ENCODE assay signal across 22 mouse cellular contexts in genomic region chr17:56708692-56709091, GRCm38 (mm10). TPM values are rescaled to one million over a fixed set of nuclear protein-coding genes. Genes with fewer than 3 reads are reported as not detected.
DNase-seq lines count a peak whose midpoint lies in the region; ATAC-seq and TF ChIP-seq lines count a peak whose summit lies in the region.
"Had no signal": no experiment of that assay in that cellular context is flagged by ENCODE, and none has a peak within 500 bp of the region (broad histone marks: within the 10 kb centered on the region; RNA-seq: fewer than 3 reads in every experiment).

No protein-coding gene starts in this region.

- H3K4me2 ChIP-seq in hindbrain, embryonic 14.5 days (replicated peaks): no peak overlapping the region
- H3K4me2 ChIP-seq in midbrain, postnatal 0 days (ENCODE audit: low read depth, low read length, poor library complexity, severe bottlenecking): no peak overlapping the region
- no peak overlapping the region for H3K4me2 ChIP-seq in midbrain, embryonic 15.5 days
- no peak overlapping the region for H3K4me2 ChIP-seq in neural tube, embryonic 15.5 days
- H3K4me2 ChIP-seq: embryonic facial prominence, embryonic 15.5 days; forebrain, embryonic 15.5 days; heart, embryonic 13.5 days; hindbrain, embryonic 15.5 days had no signal

- H3K4me3 ChIP-seq in hindbrain, embryonic 14.5 days (replicated peaks; ENCODE audit: low read length): no peak overlapping the region
- H3K4me3 ChIP-seq in hindbrain, embryonic 10.5 days: no peak overlapping the region
- no peak overlapping the region for H3K4me3 ChIP-seq in midbrain, postnatal 0 days (ENCODE audit: low read depth, low read length)
- no peak overlapping the region for H3K4me3 ChIP-seq in midbrain, embryonic 15.5 days
- H3K4me3 ChIP-seq in neural tube, embryonic 15.5 days (replicated peaks): no peak overlapping the region
- H3K4me3 ChIP-seq: embryonic facial prominence, embryonic 15.5 days; erythroblast, embryonic 14.5 days; forebrain, embryonic 10.5 days; forebrain, embryonic 15.5 days; heart, embryonic 13.5 days; hindbrain, embryonic 15.5 days had no signal

- 74% methylated on average over 4 of the region's 4 CpGs for WGBS in hindbrain, embryonic 14.5 days
- 82% methylated on average over 4 of the region's 4 CpGs for WGBS in hindbrain, embryonic 10.5 days
- WGBS in midbrain, postnatal 0 days: 76% methylated on average over 4 of the region's 4 CpGs
- WGBS in midbrain, embryonic 15.5 days: 70% methylated on average over 4 of the region's 4 CpGs
- WGBS in neural tube, embryonic 15.5 days: 79% methylated on average over 4 of the region's 4 CpGs

- no peaks in the 10 kb centered on the region for H3K4me1 ChIP-seq in hindbrain, embryonic 14.5 days (replicated peaks; ENCODE audit: control insufficient read depth, insufficient read depth, low read length)
- H3K4me1 ChIP-seq in hindbrain, embryonic 10.5 days (replicated peaks): no peaks in the 10 kb centered on the region
- no peaks in the 10 kb centered on the region for H3K4me1 ChIP-seq in midbrain, postnatal 0 days (ENCODE audit: insufficient read depth, low read length)
- no peaks in the 10 kb centered on the region for H3K4me1 ChIP-seq in midbrain, embryonic 15.5 days
- H3K4me1 ChIP-seq in neural tube, embryonic 15.5 days: no peaks in the 10 kb centered on the region
- H3K4me1 ChIP-seq: forebrain, embryonic 15.5 days; heart, embryonic 13.5 days; hindbrain, embryonic 15.5 days had no signal

- peaks cover 96% of the 10 kb centered on the region for H3K36me3 ChIP-seq in hindbrain, embryonic 14.5 days (replicated peaks; ENCODE audit: control insufficient read depth, insufficient read depth)
- peaks cover 93% of the 10 kb centered on the region for H3K36me3 ChIP-seq in hindbrain, embryonic 10.5 days
- peaks cover 83% of the 10 kb centered on the region for H3K36me3 ChIP-seq in midbrain, postnatal 0 days (ENCODE audit: insufficient read depth, low read length)
- H3K36me3 ChIP-seq in midbrain, embryonic 15.5 days (replicated peaks): peaks cover 68% of the 10 kb centered on the region
- peaks cover 94% of the 10 kb centered on the region for H3K36me3 ChIP-seq in neural tube, embryonic 15.5 days

- no peak for TF ChIP-seq CTCF in midbrain, postnatal 0 days (IDR thresholded peaks at IDR 0.05)

- no peak overlapping the region for H3K9ac ChIP-seq in hindbrain, embryonic 14.5 days
- no peak overlapping the region for H3K9ac ChIP-seq in midbrain, postnatal 0 days (replicated peaks; ENCODE audit: low read length, poor library complexity, severe bottlenecking)
- H3K9ac ChIP-seq in midbrain, embryonic 15.5 days: no peak overlapping the region
- H3K9ac ChIP-seq in neural tube, embryonic 15.5 days (replicated peaks): no peak overlapping the region
- H3K9ac ChIP-seq: embryonic facial prominence, embryonic 15.5 days; forebrain, embryonic 15.5 days; heart, embryonic 13.5 days; hindbrain, embryonic 15.5 days had no signal

- peak; percentile 18; the same call in 1 of the 2 replicates for ATAC-seq in hindbrain, embryonic 14.5 days (ENCODE audit: low FRiP score)
- no peak for ATAC-seq in midbrain, postnatal 0 days (ENCODE audit: low FRiP score)
- ATAC-seq in midbrain, embryonic 15.5 days (replicated peaks): no peak
- no peak for ATAC-seq in neural tube, embryonic 15.5 days (ENCODE audit: low FRiP score)
- ATAC-seq: forebrain, embryonic 15.5 days; Patski had no signal

- no peak for DNase-seq in hindbrain, embryonic 14.5 days (ENCODE audit: low spot score)
- no peak for DNase-seq in hindbrain, embryonic 10.5 days (ENCODE audit: low spot score)
- peak; percentile 42 for DNase-seq in midbrain, postnatal 0 days (ENCODE audit: low spot score)
- DNase-seq in ES-CJ7 (ENCODE audit: low read depth, low spot score): peak; percentile 41
- no peak for DNase-seq in frontal cortex, postnatal 25 days (ENCODE audit: low spot score in 2 of 2)
- DNase-seq: adrenal gland, postnatal 10 days; cerebellum, adult 11 months; cerebellum, adult 8-10 months; embryo, embryonic 11 days; gastrocnemius, postnatal 14 days; heart, postnatal 36 days; kidney, adult 11 months had no signal

- H3K9me3 ChIP-seq in hindbrain, embryonic 14.5 days (ENCODE audit: control insufficient read depth, low read length): no peaks in the 10 kb centered on the region
- no peaks in the 10 kb centered on the region for H3K9me3 ChIP-seq in hindbrain, embryonic 10.5 days
- no peaks in the 10 kb centered on the region for H3K9me3 ChIP-seq in midbrain, postnatal 0 days (ENCODE audit: low read length)
- H3K9me3 ChIP-seq in midbrain, embryonic 15.5 days: no peaks in the 10 kb centered on the region
- no peaks in the 10 kb centered on the region for H3K9me3 ChIP-seq in neural tube, embryonic 15.5 days (replicated peaks)
- H3K9me3 ChIP-seq: embryonic facial prominence, embryonic 15.5 days; forebrain, embryonic 10.5 days; forebrain, embryonic 15.5 days; heart, embryonic 13.5 days; hindbrain, embryonic 15.5 days had no signal

- H3K27ac ChIP-seq in hindbrain, embryonic 14.5 days: no peak overlapping the region
- no peak overlapping the region for H3K27ac ChIP-seq in hindbrain, embryonic 10.5 days
- H3K27ac ChIP-seq in midbrain, postnatal 0 days (ENCODE audit: low read depth, low read length): no peak overlapping the region
- H3K27ac ChIP-seq in midbrain, embryonic 15.5 days: no peak overlapping the region
- no peak overlapping the region for H3K27ac ChIP-seq in neural tube, embryonic 15.5 days (replicated peaks)
- H3K27ac ChIP-seq: embryonic facial prominence, embryonic 15.5 days; forebrain, embryonic 10.5 days; forebrain, embryonic 15.5 days; heart, embryonic 13.5 days; hindbrain, embryonic 15.5 days had no signal

- H3K27me3 ChIP-seq in hindbrain, embryonic 14.5 days (ENCODE audit: control insufficient read depth, insufficient read depth, low read length): no peaks in the 10 kb centered on the region
- H3K27me3 ChIP-seq in hindbrain, embryonic 10.5 days (ENCODE audit: insufficient read depth, poor library complexity, severe bottlenecking): no peaks in the 10 kb centered on the region
- H3K27me3 ChIP-seq in midbrain, postnatal 0 days (ENCODE audit: insufficient read depth, low read length): no peaks in the 10 kb centered on the region
- H3K27me3 ChIP-seq in midbrain, embryonic 15.5 days (replicated peaks): no peaks in the 10 kb centered on the region
- H3K27me3 ChIP-seq in neural tube, embryonic 15.5 days (replicated peaks): no peaks in the 10 kb centered on the region
- H3K27me3 ChIP-seq: embryonic facial prominence, embryonic 15.5 days; forebrain, embryonic 15.5 days; heart, embryonic 13.5 days; hindbrain, embryonic 15.5 days; Patski had no signal

RNA-seq across cellular contexts. Expression of gene Ndufa11, which starts 8.9 kb away (rescaled TPM):
- 577 and 678 TPM in 2 replicates for polyA plus RNA-seq in hindbrain, embryonic 14.5 days (2014; fragmentation: Nextera tagmentation; extraction: Ambion mirVana)
- 398 and 446 TPM in 2 replicates for polyA plus RNA-seq in hindbrain, embryonic 10.5 days (2016; fragmentation: Nextera tagmentation; extraction: Ambion mirVana)
- 335 and 480 TPM in 2 replicates for total RNA-seq in midbrain, postnatal 0 days (2014; rRNA removed)
- polyA plus RNA-seq in midbrain, postnatal 0 days (2015; fragmentation: Nextera tagmentation; extraction: Ambion mirVana): 630 and 676 TPM in 2 replicates
- 516 and 531 TPM in 2 replicates for polyA plus RNA-seq in midbrain, embryonic 15.5 days (2015; fragmentation: Nextera tagmentation; extraction: Ambion mirVana)
- 639 and 709 TPM in 2 replicates for polyA plus RNA-seq in neural tube, embryonic 15.5 days (2015; fragmentation: Nextera tagmentation; extraction: Ambion mirVana)

RNA-seq across cellular contexts. Expression of gene Vmac, which starts 9.1 kb away (rescaled TPM):
- polyA plus RNA-seq in hindbrain, embryonic 14.5 days (2014; fragmentation: Nextera tagmentation; extraction: Ambion mirVana): 15.9 and 22.9 TPM in 2 replicates
- polyA plus RNA-seq in hindbrain, embryonic 10.5 days (2016; fragmentation: Nextera tagmentation; extraction: Ambion mirVana): 12.7 and 18.6 TPM in 2 replicates
- total RNA-seq in midbrain, postnatal 0 days (2014; rRNA removed): 32.3 and 36.9 TPM in 2 replicates
- polyA plus RNA-seq in midbrain, postnatal 0 days (2015; fragmentation: Nextera tagmentation; extraction: Ambion mirVana): 19.2 and 19.8 TPM in 2 replicates
- polyA plus RNA-seq in midbrain, embryonic 15.5 days (2015; fragmentation: Nextera tagmentation; extraction: Ambion mirVana): 15.5 and 18.2 TPM in 2 replicates
- polyA plus RNA-seq in neural tube, embryonic 15.5 days (2015; fragmentation: Nextera tagmentation; extraction: Ambion mirVana): 13.8 and 18.1 TPM in 2 replicates

RNA-seq across cellular contexts. Expression of gene Ranbp3, which starts 35.6 kb away (rescaled TPM):
- 91.8 and 101 TPM in 2 replicates for polyA plus RNA-seq in hindbrain, embryonic 14.5 days (2014; fragmentation: Nextera tagmentation; extraction: Ambion mirVana)
- polyA plus RNA-seq in hindbrain, embryonic 10.5 days (2016; fragmentation: Nextera tagmentation; extraction: Ambion mirVana): 130 and 139 TPM in 2 replicates
- 114 and 136 TPM in 2 replicates for total RNA-seq in midbrain, postnatal 0 days (2014; rRNA removed)
- polyA plus RNA-seq in midbrain, postnatal 0 days (2015; fragmentation: Nextera tagmentation; extraction: Ambion mirVana): 96.0 and 98.9 TPM in 2 replicates
- 109 and 116 TPM in 2 replicates for polyA plus RNA-seq in midbrain, embryonic 15.5 days (2015; fragmentation: Nextera tagmentation; extraction: Ambion mirVana)
- polyA plus RNA-seq in neural tube, embryonic 15.5 days (2015; fragmentation: Nextera tagmentation; extraction: Ambion mirVana): 94.2 and 95.4 TPM in 2 replicates

RNA-seq across cellular contexts. Expression of gene Nrtn, which starts 48.6 kb away (rescaled TPM):
- polyA plus RNA-seq in hindbrain, embryonic 14.5 days (2014; fragmentation: Nextera tagmentation; extraction: Ambion mirVana): 2.8 and 3.8 TPM in 2 replicates
- polyA plus RNA-seq in hindbrain, embryonic 10.5 days (2016; fragmentation: Nextera tagmentation; extraction: Ambion mirVana): 4.4 and 5.1 TPM in 2 replicates
- 12.5 and 13.4 TPM in 2 replicates for total RNA-seq in midbrain, postnatal 0 days (2014; rRNA removed)
- polyA plus RNA-seq in midbrain, postnatal 0 days (2015; fragmentation: Nextera tagmentation; extraction: Ambion mirVana): 7.4 and 8.0 TPM in 2 replicates
- 4.1 and 4.6 TPM in 2 replicates for polyA plus RNA-seq in midbrain, embryonic 15.5 days (2015; fragmentation: Nextera tagmentation; extraction: Ambion mirVana)
- 2.7 and 5.3 TPM in 2 replicates for polyA plus RNA-seq in neural tube, embryonic 15.5 days (2015; fragmentation: Nextera tagmentation; extraction: Ambion mirVana)
- total RNA-seq: common myeloid progenitor, adult 5-6 weeks had no signal

RNA-seq across cellular contexts. Expression of gene Dus3l, which starts 55.9 kb away (rescaled TPM):
- polyA plus RNA-seq in hindbrain, embryonic 14.5 days (2014; fragmentation: Nextera tagmentation; extraction: Ambion mirVana): 76.9 and 81.9 TPM in 2 replicates
- polyA plus RNA-seq in hindbrain, embryonic 10.5 days (2016; fragmentation: Nextera tagmentation; extraction: Ambion mirVana): 44.1 and 47.6 TPM in 2 replicates
- total RNA-seq in midbrain, postnatal 0 days (2014; rRNA removed): 91.0 and 93.8 TPM in 2 replicates
- polyA plus RNA-seq in midbrain, postnatal 0 days (2015; fragmentation: Nextera tagmentation; extraction: Ambion mirVana): 103 and 114 TPM in 2 replicates
- polyA plus RNA-seq in midbrain, embryonic 15.5 days (2015; fragmentation: Nextera tagmentation; extraction: Ambion mirVana): 100.0 and 104 TPM in 2 replicates
- polyA plus RNA-seq in neural tube, embryonic 15.5 days (2015; fragmentation: Nextera tagmentation; extraction: Ambion mirVana): 86.4 and 97.6 TPM in 2 replicates

Comparison
In these comparisons a context has a peak if more than half of its experiments do, and no peak if none do; other contexts are left out.
1. DNase-seq: peak in midbrain, postnatal 0 days (single experiment) and ES-CJ7 (single experiment); none in hindbrain, embryonic 14.5 days (single experiment), hindbrain, embryonic 10.5 days (single experiment) and frontal cortex, postnatal 25 days (0 of 2).